Mouse (Mus musculus): ENCODE measurements around the gene Sipa1l3. TPM values are rescaled to one million over a fixed set of nuclear protein-coding genes. Genes with fewer than 3 reads are reported as not detected.

The Sipa1l3 gene
- total RNA-seq, 1 experiment from 2014 or later = 7.7 TPM

DNA sequence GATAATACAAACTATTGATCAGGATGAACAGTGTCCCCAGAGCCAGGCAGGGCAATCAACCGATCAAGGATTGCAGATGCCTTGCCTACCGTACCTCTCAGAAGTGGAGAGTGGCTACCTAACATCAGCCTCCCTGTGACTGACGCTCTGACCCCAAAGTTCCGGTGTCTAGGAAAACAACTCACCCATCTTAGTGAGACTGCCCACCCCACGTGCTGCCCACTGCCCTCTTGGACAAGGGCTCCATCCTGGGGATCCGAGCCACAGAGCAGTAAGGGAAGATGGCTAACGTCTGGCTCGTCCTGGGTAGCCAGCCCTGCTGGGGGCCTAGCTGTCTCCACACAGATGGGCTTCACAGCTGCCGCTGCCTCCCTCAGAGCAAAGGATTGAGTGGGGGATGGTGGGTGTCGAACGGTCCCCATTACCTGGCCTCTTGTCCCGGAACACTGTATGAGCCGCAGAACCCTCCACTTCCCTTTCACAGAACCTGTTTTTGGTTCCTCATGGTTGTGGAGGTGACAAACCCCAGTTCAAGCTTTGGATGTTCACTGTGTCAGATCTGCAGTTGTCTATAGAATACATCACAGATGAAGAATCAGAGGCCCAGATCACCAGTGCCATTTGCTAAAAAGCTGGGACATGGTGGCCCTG is 224.2 kb downstream of the Sipa1l3 start:
- ATAC-seq (replicated peaks; ENCODE audit: low read depth, poor library complexity, severe bottlenecking) = peak; percentile 28; the same call in 1 of the 2 replicates

DNA sequence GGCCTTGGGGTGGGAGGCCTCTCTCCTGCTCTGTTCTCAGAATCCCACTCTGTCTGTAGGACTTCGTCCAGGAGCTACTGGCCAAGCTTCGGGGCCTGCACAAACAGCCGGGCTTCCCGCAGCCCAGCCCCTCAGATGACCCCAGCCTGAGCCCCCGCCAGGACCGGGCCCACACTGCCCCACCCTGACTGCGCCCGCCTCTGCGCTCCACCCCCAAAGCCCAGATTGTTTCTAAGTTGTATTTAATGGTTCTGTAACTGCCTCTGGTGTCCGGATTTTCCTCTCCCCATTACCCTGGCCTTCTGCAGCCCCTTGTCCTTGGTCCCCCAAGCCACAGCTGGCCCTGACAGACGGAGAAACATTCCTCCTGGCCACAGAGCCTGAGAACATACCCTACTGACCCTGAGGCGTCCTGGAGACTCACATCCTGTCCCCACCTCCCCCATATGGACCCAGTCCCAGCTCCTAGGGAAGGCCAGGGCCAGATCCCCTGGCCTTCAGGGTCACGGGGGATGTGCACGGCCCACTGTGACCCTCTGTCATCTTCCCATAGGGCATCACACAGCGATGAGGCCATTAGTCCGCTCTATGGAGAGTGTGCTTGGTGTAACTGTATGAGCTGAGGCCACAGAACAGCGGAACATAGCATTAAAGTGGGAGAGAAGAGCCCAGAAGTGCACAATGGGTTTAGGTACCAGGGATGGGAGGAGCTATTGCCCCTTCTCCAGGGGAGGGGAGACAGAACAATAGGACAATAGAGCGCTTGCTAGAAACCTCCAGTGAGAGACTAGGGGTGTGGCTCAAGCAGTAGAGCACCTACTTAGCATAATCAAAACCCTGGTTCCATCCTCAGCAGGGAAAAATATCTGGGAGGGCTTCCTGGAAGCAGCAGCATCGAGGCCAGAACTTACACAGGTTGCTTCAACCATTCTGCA is 225.0 kb downstream of the Sipa1l3 start:
- ATAC-seq (replicated peaks; ENCODE audit: low read depth, poor library complexity, severe bottlenecking) = no peak

DNA sequence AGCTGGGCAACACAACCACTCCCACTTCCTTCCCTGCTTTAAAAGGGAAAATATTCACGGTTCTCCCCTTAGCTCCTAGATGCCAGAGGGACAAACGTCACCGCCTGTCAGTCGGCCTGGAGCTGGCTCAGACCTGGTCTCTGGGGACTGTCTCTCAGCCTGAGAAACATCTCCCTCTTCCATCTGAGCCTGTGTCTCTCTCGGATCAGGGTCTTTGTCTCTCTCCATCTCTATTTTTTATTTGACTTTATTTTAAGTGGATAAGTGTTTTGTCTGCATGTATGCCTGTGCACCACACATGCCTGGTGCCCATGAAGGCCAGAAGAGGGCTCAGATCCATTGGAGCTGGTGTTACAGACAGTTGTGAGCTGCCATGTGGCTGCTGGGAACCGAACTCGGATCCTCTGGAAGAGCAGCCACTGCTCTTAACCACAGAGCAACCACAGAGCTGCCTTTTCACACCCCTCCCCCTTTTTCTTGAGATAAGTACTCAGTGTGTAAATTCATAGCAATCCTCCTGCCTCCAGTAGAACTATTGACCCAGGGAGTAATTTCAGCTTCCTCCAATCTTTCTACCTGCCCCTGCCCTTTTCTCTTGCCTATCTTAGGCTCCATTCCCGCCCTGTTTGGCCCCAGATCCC is 225.9 kb downstream of the Sipa1l3 start:
- ATAC-seq (replicated peaks; ENCODE audit: low read depth, poor library complexity, severe bottlenecking) = no peak

DNA sequence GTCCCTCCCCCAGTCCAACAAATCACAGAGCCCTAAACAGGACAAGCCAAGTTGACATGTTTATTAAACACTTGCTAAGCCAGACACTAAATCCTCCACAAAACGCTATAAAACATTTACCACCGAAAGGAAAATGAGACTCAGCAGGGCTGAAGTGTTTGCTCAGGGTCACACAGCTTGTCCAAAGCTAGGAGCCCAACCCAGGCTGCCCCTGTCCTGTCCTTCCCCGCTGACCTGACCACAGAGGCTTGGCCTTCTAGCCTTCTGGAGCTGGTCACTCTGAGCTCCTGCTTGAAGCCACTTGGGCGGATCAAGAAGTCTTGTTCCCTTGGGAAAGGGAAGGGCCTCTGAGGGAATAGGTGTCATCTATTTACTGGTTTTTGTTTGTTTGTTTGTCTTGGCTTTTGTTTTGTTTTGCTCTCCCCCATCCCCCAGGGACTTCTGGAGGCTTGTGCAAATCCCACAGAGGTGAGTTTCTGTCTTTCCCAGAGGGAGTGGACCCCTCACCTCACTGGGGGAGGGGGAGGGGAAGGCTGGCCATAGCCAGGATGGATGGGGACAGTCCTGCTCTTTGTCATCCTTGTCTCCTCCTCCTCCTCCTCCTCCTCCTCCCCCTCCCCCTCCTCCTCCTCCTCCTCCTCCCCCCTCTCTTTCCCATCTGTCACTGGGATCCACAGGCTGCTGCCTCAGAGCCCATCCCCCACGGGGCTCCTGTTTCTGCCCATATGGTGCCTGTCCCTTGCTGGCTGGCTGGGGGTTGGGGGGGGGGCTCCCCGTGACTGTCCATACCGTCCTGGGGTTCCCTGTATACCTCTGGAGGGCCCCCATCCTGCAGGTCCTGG is 226.6 kb downstream of the Sipa1l3 start:
- no peak for ATAC-seq (replicated peaks; ENCODE audit: low read depth, poor library complexity, severe bottlenecking)

DNA sequence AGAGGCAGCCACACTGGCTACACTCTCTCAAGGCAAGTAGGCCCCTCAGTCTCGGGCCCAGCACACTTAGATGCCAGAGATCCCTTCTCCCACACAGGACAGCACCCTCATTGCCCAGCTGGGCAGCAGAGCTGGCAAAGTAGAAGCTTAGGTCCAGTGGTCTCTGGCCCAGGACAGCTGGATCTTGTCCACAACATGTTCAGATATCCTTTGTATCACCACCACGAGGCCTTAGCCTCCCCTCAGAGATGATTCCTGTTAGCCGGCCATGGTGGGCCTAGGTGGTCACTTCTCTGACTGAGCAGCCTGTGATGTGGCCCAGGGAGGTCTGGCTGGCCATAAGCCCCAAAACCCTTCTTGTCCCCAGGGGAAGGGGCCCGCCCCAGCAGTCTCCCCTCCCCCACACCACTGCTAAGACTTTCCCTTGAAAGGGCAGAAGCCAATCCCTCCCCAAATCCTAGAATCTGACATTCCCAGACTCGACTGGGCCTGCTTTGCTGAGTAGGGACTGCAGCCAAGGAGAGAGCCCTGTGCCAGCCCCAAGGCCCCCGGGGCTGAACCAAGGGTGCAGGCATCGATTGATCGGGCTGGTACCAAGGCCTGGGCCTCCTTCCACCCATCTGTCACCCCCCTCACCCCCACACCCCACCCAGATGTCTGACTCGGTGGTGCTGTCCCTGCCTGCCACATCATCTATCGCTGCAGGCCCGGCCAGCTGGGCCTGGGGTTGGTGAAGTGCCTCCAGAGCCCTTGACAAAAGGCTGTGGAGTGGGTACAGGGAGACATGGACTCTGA is 227.6 kb downstream of the Sipa1l3 start:
- no peak for ATAC-seq (replicated peaks; ENCODE audit: low read depth, poor library complexity, severe bottlenecking)

DNA sequence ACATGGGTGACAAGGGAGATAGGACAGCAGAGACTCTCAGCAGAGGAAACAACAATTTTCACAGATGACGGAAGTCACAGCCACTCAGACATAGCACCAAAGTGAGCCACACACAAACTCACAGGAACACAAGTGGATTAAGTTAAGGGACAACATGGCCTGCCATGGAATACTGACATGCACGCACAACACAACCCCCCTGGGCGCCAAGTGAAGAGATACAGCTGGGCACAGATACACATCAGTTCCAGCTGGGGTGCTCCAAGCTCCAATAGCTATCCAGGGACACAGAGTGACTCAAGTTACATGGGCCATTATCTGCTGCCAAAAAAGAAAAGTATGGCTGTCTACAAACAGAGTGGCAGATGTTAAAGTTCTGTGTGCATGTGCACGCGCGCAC is 228.6 kb downstream of the Sipa1l3 start:
- ATAC-seq (replicated peaks; ENCODE audit: low read depth, poor library complexity, severe bottlenecking) = no peak

DNA sequence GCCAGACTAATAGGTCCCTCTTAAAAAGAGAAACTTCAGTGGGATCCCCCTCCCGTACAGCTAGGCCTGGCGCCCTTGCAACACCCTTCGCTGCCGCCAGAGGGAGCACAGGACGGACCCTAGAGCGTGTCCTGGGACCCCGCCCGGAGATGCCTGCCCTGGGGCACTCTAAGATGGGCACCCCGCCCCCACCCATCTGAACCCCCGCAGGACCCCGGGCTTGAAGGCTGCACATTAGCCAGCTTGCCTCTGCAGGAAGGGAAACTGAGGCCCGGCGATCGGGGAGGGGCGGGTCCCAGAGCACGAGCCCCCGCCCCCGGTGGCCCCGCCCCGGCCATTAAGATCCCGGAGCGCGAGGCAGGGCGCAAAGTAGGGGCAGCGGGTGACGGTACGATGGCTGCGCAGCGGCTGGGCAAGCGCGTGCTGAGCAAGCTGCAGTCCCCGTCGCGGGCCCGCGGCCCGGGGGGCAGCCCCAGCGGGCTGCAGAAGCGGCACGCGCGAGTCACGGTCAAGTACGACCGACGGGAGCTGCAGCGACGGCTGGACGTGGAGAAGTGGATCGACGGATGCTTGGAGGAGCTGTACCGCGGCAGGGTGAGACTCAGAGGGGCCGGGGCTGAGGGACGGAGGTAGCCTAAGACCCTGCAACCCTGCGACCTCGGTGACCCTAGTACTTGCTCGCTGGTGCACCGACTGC is 229.4 kb downstream of the Sipa1l3 start, which contains the start of gene Ppp1r14a:
Ppp1r14a (plus strand) TSS at position 367 of the 697 bp plus-strand sequence.
- ATAC-seq (replicated peaks; ENCODE audit: low read depth, poor library complexity, severe bottlenecking) = peak; percentile 70

DNA sequence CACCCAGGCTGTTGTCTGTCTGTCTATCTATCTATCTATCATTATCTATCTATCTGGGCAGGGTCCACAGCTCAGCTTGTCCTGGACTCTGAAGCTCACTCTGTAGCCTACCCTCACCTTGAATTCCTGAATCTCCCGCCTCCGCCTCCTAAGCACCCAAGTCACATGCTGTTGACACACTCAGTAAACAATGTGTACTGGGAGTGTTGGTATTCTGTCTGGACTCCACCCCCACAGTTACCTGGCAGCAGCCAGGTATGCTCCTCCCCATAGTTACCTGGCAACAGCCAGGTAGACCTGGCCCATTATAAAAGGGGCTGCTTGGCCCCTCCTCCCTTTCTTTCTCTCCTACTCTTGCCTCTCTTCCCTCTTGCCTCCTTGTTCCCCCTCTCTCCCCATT is 230.4 kb downstream of the Sipa1l3 start:
- no peak for ATAC-seq (replicated peaks; ENCODE audit: low read depth, poor library complexity, severe bottlenecking)

DNA sequence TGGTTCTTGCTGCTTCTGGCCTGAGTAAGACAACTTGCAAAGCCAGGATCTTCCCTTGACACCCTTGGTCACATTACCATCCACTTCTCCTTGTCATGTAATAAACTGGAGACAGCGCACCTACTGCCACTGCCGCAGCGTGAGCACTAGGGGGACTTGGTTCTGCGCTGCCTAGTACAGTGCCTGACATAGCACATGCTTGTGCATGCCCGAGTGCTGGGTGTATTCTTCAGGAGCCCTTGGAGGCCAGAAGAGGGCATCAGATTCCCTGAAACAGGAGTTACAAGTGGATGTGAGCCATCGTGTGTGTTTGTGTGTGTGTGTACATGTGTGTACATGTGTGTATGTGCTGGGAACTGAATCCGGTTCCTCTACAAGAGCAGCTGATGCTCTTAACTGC is 231.0 kb downstream of the Sipa1l3 start:
- no peak for ATAC-seq (replicated peaks; ENCODE audit: low read depth, poor library complexity, severe bottlenecking)

DNA sequence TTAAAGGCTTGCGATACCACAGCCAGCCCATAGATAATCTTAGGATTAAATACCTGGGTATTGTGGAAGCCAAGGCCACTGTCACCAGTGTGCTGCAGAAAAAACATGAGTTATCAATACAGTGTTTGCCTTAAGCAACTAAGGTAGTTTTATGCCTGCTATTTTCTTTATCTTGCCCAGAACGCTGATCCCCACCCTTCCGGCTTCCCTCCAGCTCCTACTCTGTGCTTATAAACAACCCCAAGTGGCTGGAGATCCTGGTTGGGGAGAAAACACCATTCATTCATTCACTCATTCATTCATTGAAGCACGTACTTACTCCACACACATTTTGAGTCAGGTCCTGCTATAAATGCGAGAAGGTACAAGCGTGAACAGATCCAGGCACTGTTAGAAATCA is 233.9 kb downstream of the Sipa1l3 start:
- no peak for ATAC-seq (replicated peaks; ENCODE audit: low read depth, poor library complexity, severe bottlenecking)

DNA sequence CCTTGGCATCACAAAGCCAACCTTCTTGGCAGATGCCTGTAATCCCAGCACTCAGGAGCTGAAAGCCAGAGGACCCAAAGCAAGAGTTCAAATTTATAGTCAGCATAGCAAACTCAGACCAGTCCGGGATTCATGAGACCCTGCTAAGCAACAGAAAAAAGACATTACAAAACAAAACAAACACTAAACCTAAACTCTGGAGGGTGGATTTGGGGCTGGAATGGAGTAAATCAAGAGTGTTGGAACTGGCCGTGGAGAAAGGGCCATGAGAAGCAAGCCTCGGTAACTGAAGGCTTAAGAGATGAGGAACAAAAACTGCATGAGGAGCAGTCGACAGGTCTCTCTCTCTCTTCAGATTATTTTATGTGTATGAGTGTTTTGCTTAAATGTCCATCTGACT is 234.6 kb downstream of the Sipa1l3 start:
- ATAC-seq (replicated peaks; ENCODE audit: low read depth, poor library complexity, severe bottlenecking) = no peak

DNA sequence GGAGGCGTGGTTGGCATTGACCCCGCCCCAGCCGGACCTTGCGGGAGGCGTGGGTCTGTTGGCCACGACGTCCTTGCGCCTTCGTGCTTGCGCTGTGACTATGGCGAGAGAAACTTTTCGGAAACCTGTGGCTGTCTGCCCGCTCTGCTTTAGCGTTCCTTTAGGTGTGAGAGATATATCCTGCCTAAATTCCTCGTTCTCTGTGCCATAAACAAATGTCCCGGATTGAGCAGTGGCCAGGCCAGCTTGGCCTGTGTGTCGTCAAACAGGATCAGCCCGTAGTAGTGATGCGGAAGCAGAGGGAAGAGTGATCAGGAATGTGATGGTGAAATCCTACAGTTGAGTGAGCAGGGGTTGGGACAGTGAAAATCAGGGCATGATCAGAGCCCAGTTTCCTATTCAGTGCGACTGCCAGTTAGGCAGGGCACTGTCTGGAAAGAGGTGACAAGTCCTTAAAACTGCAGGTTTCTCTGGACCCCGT is 236.3 kb downstream of the Sipa1l3 start:
- ATAC-seq (replicated peaks; ENCODE audit: low read depth, poor library complexity, severe bottlenecking) = peak; percentile 36; the same call in 1 of the 2 replicates

DNA sequence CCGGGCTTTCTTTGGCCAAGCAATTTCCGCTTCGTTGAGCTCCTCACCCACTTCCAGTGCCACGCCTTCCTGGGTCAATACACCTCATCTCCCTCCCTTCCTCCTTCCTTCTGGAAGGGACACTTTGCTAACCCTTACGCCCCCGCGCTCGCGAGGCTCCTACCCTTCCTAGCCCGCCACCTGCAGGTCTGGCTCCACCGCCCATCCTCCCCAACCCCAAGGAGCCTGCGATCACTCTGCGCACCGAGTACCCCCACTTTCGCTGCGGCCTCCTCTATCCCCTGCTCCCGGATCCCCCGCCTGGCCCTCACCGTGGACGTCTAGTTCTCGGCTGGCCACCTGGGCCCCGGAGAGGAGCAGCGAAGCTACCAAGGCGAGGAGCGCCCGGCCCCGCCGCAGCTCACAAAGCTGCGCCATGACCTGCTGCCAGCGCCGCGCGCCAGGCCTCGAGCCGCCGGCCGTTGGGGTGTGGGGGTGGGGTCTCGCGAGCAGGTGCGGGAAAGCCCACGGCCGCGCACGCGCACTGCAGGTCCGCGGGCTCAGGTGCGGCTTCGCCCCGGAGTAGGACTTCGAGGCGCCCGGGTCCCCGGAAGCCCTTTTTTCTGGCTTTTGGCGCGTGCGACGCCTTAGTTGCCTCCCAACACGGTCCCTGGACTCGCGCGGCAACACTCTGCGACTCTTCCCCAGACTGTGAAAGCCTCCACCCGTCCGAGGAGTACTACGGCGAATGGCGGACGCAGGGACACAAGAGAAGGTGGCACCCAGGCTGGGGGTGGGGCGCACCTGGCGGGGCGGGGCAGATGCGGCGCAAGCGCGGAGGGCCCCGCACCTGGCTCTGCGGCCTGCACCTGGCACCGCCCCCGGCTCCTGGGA is 237.0 kb downstream of the Sipa1l3 start, which contains the start of gene Spint2:
Spint2 (minus strand) TSS at position 712 of the 873 bp plus-strand sequence.
- ATAC-seq (replicated peaks; ENCODE audit: low read depth, poor library complexity, severe bottlenecking) = peak; percentile 65

DNA sequence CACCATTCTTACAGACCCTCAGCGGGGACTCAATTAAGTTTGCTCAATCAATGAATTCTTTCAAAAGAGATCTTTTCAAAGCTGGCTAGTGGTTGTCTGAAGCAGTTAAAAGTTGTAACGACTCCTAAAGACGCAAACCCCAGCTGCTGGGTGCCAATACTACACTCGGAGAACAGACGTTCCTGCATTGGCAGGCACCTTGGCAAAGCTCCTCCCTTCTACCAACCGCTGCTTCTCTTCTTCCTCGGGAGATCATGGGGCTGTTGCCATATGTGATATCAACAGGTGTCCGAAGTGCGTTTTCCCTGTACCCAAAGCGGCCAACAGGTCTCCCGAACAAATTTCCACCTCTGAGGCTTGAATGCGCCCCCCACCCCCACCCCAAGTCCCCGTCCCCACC is 237.6 kb downstream of the Sipa1l3 start:
- peak; percentile 40; the same call in 1 of the 2 replicates for ATAC-seq (replicated peaks; ENCODE audit: low read depth, poor library complexity, severe bottlenecking)

DNA sequence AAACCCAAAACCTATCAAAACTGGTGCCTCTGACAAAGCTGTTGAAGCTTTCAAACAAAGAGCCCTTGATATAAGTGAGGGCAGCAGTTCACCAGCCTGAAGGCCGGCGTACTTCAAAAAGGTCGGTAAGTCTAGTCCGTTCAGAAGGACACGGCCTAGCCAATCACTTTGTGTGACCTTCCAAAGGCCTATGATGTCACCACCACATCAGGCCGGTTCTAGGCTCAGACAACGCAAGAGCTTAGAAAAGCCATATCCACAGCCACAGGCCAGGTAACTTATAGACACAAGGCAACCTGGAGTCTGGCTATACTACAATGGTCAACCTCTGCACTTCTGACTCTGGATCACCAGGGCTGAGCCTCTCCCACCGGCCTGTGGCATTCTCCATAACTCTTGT is 238.5 kb downstream of the Sipa1l3 start:
- ATAC-seq (replicated peaks; ENCODE audit: low read depth, poor library complexity, severe bottlenecking) = no peak

DNA sequence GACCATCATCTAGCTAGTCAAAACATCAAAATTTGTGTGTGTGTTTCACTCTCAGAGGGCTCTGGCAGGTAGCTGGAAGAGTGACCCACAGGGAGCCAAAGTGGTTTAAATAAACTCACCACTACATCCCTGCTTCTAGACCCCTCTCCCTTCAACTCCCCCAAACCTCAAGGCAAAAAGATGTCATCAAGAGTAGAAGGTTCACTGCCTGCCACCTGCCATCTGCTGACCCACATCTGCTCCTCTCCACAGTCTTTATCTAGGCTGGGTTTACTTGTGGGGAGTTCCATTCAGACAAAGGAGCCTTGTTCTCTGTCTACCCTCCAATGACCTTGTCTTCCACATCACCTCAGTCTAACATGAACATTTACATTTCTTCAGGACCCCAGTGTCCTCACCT is 239.2 kb downstream of the Sipa1l3 start:
- no peak for ATAC-seq (replicated peaks; ENCODE audit: low read depth, poor library complexity, severe bottlenecking)

DNA sequence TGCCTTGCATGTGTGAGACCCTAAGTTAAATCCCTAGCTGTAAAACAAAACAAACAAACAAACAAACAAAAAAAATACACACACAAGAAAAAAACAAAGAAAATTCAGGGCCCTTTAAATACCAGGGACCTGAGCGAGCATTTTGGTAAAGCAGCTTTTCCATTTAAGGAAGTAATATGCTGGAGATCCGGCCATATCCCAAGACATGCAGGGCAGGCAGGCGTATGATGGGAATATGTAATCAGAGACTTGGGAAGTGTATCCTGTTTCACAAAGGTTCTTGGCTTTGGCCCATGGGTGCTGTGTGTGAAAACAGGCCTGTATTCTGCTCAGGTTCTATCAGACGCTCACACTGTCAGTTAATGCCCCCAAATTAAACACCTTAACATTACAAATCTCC is 240.9 kb downstream of the Sipa1l3 start:
- ATAC-seq (replicated peaks; ENCODE audit: low read depth, poor library complexity, severe bottlenecking) = no peak

Measured in common myeloid progenitor, adult 5-6 weeks (primary cell).